Mouse (Mus musculus) E14TG2a.4 (cell line): ENCODE data around the gene Mapkapk3.

ENCODE experiments used
- CTCF ChIP-seq: conservative IDR thresholded peaks from 2 replicates; pipeline ENCODE4 v1.5.1; 2014; ENCODE audit warnings: low read length
- NANOG ChIP-seq: IDR thresholded peaks from 2 replicates; pipeline ENCODE4 v1.6.1; 2014; ENCODE audit warnings: borderline replicate concordance, low read length, mixed read lengths

- TF ChIP-seq CTCF (no peak), NANOG (no peak)
Measured at GRCm38 (mm10) chr9:107262375-107262774, 27.3 kb downstream of the Mapkapk3 start.
